Mouse (Mus musculus): ENCODE data around the gene Dctpp1.

GRCm38 (mm10) chr7:127309951-127310350 is 49.4 kb upstream of the Dctpp1 start:
- TF ChIP-seq CTCF (IDR thresholded peaks at IDR 0.05; ENCODE audit: low read depth) (no peak), EP300 (IDR thresholded peaks at IDR 0.05; ENCODE audit: low read depth) (no peak)

All from liver, postnatal 0 days (tissue).